Mouse (Mus musculus) kidney, postnatal 4 days (tissue): Measurements from ENCODE around the gene Mmachc.
A peak's percentile ranks its signal among the peaks of the same experiment; 100 is the strongest.
"Not testable (repeated sequence)": the region's sequence is repeated elsewhere in the genome, so short reads cannot be mapped to it uniquely, and the experiment has no call there.

Source experiments
- DNase-seq, 2 experiments: peaks; one replicate each; pipeline ENCODE4 v3.0.0; 2021; ENCODE audit warnings: mixed read lengths in 2 of 2

Mmachc gene

DNA sequence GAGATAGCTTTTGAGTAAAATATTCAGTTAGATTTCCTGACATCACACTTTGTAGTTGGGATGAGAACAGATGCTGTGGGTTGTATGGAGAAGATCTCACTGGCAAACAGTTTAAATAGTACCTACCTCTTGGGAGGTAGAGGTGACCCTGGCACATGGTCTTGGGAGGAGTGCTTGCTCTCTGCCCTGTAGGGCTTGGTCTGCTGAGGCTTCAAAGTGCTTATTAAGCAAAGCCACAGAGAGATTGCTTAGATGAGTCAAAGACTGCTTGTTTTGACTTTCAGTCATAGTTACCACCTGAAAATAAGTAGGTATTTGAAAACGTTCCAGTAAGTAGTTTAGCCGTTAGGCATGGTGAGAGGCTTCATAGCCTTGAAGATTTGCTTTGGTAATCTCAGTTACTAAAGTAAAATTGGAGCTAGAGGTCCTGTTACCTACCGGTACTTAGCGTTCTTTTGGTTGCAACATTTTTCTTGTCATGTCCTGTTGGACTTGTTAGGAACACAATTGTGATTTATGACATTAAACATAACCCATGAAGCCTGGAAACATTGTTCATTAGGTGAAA lies 18.8 kb downstream of the Mmachc start:
- DNase-seq = no peak

DNA sequence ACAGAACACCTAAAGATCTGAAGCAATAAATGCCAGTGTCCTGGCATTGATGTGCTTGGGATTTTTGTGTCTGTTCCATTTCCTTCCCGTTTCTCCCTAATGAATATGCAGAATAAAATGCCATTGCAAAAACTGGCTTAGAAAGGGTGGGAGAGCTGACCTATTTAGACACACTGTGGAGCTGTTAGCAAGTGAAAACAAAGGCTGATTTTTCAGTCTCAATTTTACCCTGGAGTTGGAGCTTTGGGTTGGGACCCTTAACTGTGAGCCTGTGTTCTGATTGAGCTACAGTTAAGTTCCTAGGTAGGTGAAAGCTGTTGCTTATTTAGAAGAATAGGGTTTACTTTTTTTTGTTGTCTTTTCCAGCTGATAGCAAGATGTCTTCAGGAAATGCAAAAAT lies 21.2 kb downstream of the Mmachc start:
- no peak for DNase-seq

DNA sequence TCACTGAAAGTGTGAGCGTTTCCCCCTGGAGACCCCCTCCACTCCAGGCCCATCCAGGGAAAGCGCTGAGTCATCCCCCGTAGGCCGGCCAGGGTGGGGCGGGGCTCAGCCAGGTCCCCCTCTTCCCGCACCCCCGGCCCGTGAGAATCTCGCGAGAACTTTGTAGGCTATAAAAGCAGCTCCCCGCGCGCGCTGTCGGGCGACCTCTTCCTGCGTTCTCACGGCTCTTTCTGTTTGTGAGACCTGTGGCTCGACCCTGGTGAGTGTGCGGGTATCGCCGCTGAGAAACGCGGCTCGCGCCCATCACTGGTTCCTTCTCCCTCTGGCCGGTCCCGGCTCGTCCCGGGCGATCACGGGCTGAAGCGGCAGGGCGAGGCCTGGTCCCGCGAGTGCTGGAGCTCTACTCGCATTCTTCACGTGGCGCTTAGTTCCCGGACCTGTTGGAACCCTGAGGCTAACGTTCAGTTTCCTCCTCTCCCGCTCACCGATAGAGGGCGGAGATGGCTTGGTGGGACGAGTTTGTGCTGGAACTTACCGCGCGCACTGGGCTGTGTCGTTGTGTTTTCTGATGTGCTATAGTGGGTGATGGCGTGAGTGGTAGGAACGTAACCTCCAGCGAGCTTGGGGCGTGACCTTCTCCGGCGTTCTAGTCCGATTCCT lies 22.7 kb downstream of the Mmachc start, which contains the start of gene Prdx1:
Gene Prdx1, plus strand, starts transcription at position 143 of the 660 bp plus-strand sequence.
- peak; percentile 97 to 98 for DNase-seq

DNA sequence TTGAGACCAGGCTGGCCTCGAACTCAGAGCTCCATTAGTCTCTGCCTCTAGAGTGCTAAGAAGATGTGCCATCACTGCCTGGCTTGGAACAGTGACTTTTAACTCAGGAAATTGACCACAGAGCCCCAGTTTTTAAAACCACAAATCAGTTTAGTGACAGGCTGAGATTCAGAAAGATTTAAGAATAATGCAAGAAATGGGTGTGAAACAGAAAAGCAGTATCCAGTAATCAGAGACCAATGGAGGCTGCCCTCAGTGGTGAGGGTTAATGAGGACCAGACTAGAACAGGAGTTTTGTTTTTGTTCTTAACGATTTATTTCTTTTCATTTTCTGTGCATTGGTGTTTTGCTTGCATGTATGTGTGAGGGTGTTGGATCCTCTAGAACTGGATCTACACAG lies 23.5 kb downstream of the Mmachc start:
- no peak for DNase-seq

DNA sequence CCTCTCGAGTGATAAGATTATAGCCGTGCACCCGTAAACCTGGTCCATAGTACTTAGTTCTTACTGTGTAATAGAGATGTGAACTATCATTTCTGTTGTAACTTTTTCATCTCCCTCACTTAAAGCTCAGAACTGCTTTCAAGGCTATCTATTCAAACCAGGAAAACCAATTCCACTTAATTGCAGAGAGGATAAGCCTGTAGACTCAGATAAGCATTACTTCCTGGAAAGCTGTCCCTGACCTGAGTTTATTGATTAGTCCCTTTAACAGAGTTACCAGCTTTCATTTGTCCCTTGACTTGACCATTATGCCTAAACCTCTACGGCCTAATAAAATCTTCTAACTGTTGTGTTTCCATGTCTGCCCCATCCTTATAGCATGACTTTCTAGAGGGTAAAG lies 24.2 kb downstream of the Mmachc start:
- DNase-seq = no peak

DNA sequence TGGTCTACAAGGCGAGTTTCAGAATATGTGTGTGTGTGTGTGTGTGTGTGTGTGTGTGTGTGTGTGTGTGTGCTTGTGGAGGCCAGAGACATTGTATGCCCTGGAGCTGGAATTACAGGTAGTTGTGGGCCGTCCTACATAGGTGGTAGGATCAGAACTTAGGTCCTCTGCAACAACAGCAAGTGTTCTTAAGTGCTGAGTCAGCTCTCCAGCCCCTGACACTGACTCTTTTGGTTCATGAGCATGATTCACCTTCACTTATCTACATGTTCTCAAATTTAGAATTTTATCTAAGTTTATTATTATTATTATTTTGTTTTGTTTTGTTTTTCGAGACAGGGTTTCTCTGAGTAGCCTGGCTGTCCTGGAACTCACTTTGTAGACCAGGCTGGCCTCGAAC lies 27.7 kb downstream of the Mmachc start:
- DNase-seq = not testable (repeated sequence)

DNA sequence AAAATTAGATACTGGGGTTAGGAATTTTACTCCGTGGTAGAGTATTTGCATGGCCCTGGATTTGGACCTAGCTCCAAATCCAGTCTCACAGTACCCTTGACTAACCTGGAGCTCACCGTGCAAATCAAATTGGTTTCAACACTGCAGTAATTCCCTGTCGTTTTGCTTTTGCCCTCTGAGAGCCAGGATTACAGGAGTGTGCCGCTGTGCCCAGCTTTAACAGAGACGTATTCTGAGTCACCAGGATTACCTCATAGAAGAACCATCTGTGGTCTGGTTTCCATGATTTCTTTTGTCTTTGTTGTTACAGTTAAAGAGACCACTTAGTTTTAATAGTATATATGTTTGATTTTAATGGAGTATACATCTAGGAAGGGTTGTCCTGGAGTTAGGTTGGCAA lies 29.1 kb downstream of the Mmachc start:
- no peak for DNase-seq

DNA sequence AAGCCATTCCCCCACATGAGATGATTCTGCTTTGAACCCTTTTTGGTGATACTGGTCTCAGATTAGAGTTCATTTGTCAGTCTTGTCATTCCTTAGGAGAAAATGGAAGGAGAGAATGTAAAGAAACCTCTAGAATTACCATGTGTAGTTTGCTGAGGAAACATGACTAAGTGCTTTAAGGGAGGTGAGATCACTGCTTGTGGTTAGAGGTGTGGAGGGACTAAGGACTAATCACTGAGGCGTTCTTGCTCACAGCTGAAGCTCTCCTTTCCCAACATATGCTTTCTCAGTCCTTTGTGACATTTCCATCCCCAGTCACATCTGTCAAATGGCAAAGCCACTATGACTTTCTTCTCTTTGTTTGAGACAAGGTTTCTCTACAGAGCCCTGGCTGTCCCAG lies 30.4 kb downstream of the Mmachc start:
- no peak for DNase-seq

DNA sequence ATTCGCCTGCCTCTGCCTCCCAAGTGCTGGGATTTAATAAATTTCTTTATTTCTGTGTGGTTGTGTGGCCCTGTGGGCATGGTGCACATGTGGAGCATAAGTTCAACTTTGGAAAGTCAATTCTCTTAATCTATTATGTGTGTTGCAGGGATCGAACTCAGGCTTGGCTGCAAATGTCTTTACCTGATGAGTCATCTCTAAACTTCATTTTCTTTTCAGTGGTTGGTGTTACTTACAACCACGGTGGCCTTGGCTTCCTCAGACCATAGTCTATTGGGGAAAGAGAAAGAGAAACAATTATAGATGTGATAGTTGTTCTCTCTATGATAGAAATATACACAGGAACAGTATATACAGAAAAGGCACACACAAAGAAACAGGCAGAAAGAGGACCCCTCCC lies 32.2 kb downstream of the Mmachc start:
- DNase-seq = no peak

DNA sequence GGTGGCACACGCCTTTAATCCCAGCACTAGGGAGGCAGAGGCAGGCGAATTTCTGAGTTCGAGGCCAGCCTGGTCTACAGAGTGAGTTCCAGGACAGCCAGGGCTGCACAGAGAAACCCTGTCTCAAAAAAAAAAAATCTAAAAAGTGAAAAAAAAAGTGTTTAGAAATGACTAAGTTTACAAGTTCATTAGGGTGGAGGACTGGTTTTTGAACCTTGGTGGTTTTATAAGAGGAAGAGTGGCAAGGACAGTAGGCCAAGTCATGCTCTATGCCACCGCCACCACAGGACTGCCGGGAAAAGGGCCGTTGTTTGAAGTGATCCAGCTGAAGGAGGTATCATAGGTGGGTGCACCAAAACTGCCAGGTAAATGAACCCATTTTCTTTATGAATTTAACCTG lies 33.4 kb downstream of the Mmachc start:
- not testable (repeated sequence) for DNase-seq

DNA sequence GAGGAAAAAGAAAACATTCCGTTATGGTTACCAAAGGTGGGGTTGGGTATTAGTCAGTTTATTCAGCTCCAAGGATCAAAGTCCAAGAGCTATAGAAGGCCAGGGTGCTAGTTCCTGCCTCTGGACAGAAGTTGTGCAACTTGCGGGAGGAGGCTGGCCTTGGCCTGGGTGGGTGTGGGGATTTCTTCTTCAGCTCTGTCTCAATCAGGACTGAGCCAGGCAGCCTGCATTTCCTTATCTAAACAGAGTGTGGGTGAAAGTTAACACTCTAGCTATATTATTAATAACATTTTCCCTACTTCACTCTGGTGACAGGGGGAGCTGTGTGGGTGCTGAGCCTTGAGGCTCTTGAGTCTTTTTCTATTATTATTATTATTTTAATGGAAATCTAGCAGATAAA lies 35.4 kb downstream of the Mmachc start:
- DNase-seq = peak; percentile 24 to 60

DNA sequence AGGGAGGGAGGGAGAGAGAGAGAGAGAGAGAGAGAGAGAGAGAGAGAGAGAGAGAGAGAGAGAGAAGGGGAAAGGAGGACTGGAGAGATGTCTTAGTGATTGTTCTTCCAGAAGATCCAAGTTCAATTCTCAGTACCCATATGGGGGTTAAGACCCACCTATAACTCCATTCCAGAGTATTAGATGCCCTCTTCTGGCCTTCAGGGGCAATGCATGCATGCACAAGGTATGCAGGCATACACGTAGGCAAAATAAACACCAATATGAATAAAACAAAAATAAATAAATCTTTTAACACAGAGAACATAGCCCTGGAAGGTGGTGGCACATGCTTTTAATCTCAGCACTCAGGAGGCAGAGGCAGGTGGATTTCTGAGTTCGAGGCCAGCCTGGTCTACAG lies 38.9 kb downstream of the Mmachc start:
- peak; percentile 46 to 48 for DNase-seq

DNA sequence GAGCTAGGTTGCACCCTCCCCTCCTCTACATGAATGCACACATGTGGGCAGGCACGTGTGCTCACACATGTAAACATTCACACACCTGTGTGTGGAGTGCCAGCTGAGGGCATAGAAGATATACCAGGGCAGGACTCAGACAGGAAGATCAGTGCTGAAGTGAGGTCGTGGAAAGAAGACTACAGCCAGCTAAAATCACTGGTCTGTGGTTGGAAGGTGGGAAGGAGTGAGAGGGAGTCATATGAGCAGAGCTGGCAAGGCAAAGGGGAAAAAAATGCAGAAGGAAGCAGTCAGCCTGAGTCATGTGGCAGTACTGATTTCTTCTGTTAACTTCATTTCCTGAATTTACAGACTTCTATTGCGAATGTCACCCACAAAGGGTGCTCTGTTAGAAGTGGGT lies 40.1 kb downstream of the Mmachc start:
- DNase-seq = no peak

DNA sequence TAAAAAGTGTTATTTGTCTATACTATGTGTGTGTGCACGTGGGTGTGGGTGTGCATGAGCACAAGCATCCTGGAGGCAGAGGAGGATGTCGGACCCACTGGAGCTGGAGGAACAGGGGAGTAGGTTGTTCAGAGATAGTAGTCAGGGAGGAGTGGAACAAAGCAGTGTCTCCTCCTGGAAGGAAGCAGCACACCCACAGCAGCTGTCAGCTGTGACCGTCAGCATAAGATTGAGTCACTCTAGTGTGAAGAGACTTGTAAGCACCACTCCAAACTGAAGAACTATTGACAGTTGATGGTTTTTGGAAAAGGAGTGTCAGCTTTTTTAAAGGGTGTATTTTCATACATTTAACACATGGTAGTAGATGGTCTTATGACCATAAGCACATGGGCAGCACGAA lies 41.6 kb downstream of the Mmachc start:
- DNase-seq = no peak

DNA sequence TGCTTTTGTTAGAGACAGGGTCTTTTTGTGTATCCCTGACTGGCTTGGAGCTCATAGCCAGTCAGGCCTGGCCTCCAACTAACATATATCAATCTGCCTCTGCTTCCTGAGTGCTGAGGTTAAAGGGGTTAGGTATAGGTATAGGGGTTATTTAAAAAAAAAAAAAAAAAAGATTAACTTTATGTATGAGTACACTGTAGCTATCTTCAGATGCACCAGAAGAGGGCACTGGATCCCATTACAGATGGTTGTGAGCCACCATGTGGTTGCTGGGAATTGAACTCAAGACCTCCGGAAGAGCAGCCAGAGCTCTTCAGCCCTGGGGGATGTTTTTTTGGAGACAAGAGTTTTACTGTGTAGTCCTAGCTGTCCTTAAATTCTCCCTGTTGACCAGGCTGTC lies 46.2 kb downstream of the Mmachc start:
- DNase-seq = no peak

DNA sequence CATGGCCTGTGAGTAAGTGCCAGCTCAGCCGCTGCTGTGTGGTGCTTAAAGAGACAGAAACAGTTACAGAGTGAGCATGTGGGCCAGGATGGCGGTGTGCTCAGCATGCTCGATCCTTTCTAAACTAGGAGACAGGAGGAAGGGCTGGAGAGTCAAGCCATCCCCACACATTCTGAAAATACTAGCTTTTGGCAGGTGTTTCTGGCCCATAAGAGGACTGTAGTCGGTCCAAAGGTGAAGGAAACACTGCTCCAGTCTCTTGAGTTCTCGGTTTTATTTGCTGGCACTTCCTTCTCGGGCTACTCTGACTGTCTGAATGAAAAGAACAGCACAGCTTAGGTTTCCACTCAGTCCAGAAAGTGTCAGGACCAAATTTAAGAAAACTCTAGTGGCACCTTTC lies 47.4 kb downstream of the Mmachc start:
- no peak for DNase-seq

DNA sequence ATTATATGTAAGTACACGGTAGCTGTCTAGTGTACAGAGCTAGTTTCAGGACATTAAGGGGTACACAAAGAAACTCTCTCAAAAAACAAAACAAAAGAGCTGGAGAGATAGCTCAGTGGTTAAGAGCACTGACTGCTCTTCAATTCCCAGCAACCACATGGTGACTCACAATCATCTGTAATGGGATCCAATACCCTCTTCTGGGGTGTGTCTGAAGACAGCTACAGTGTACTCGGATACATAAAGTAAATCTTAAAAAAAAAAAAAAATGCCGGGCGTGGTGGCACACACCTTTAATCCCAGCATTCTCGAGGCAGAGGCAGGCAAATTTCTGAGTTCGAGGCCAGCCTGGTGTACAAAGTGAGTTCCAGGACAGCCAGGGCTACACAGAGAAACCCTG lies 48.3 kb downstream of the Mmachc start:
- DNase-seq = not testable (repeated sequence)

DNA sequence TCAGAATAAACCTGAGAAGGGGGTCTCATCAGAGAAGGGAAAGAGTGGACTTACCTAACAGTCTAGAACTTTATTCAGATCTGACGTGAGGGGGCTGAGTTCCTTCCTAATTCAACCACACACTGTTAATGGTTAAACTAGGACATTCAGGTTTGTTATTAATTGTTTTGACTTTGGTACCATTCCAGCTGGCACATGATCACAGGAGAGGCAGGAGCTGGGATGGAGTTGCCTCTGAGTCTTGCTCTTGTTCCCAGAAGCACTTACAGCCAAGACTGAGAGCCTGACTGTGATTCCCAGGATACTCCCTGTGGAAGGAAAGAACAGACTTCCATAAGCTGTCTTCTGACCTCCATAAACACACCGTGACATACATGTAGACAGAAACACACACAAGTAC lies 48.7 kb downstream of the Mmachc start:
- peak; percentile 36 to 59 for DNase-seq

DNA sequence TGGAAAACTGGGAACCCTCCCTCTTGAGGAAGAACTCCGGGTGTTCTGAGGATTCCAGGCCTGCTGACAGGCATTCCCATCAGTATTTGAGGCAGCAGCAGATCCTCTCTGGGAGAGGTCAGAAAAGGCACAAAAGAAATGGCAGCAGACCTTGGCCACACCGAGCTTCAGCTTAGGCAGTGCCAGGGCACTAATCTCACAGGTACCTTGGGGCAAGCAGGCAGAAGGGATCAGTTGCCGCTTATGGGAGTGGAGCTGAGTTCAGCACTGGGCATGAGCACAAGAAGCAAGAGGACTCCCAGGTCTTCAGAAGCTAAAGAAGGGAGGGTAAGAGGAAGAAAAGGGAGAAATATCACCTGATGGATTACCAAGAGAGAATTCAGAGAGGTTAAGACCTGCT lies 50.2 kb downstream of the Mmachc start:
- no peak for DNase-seq

DNA sequence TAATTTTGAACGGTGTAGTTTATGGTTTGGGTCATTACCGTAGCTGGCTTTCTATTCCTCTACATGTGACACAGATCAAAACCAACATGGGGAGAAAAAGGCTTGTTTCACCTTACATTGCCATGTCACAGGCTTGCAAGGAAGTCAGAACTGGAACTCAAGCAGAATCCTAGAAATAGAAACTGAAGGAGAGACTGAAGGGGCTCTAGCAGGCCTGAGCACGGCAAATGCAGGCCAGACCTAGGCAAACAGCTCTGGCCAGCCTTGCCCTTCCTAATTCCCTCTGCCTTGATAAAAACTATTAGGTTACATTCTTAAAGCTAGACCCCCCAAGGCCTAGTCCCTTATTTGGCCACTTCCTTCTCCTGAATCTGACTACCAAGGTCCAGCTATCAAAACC lies 52.5 kb downstream of the Mmachc start:
- no peak for DNase-seq

DNA sequence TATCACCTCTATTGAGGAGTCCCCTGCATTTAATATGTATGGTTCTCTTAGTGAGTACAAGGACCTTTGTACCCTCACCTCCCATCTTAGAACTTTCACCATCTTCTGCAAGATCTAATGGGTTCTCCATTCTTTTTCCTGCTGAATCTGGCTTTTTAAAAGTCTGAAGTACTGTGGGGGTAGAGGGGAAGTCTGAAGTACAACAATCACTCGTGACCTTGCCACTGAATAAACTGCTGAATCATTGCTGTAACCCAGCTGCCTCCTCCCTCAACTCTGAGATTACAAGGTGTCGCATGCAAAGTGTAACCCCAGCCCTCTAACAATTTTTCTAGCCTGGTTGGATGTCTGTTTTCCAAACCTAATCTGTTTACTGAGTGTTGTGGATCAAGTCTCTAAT lies 53.1 kb downstream of the Mmachc start:
- no peak for DNase-seq

DNA sequence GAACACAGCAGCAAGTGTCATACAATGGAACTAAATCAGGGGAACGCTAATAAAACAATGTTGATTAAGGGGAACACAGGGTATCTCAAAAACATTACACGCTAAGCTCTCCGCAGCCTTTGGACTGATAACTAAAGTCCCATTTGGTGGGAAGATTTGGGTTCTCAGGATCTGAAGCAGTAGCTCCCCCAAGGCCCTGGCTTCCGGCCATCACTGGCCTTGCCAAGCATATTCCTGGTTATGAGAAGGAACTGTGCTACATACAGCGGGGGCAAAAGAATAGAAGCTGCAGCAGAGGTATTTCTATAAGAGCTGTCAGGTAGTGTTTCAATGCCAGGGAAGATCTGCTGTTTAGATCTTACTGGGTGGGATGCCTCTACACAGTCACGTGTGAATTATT lies 55.0 kb downstream of the Mmachc start:
- DNase-seq = no peak
